Comparison of ENCODE assay signal across 8 mouse cellular contexts in genomic region chr7:34653731-34654440, GRCm38 (mm10). TPM values are rescaled to one million over a fixed set of nuclear protein-coding genes. Genes with fewer than 3 reads are reported as not detected.
DNase-seq lines count a peak whose midpoint lies in the region; ATAC-seq lines count a peak whose summit lies in the region.

No protein-coding gene starts in this region.

- H3K27me3 ChIP-seq in forebrain, embryonic 12.5 days, result no peaks in the 10 kb centered on the region
- no peaks in the 10 kb centered on the region for H3K27me3 ChIP-seq in hindbrain, embryonic 16.5 days (replicated peaks; ENCODE audit: control insufficient read depth, insufficient read depth, low read length)
- H3K27me3 ChIP-seq in lung, embryonic 15.5 days, result peaks cover 6% of the 10 kb centered on the region; the same call in 1 of the 2 replicates
- H3K27me3 ChIP-seq in stomach, embryonic 14.5 days (ENCODE audit: control insufficient read depth, insufficient read depth, low read length), result no peaks in the 10 kb centered on the region

- no peaks in the 10 kb centered on the region for H3K9me3 ChIP-seq in forebrain, embryonic 12.5 days
- no peaks in the 10 kb centered on the region for H3K9me3 ChIP-seq in hindbrain, embryonic 16.5 days (ENCODE audit: control insufficient read depth, low read length)
- no peaks in the 10 kb centered on the region for H3K9me3 ChIP-seq in lung, embryonic 15.5 days
- H3K9me3 ChIP-seq in stomach, embryonic 14.5 days (ENCODE audit: control insufficient read depth, low read depth, low read length), result no peaks in the 10 kb centered on the region

- peak; percentile 45 for ATAC-seq in forebrain, embryonic 12.5 days (ENCODE audit: low FRiP score)
- peak; percentile 18 for ATAC-seq in hindbrain, embryonic 16.5 days
- peak; percentile 52 for ATAC-seq in lung, embryonic 15.5 days (ENCODE audit: borderline replicate concordance, extremely low read depth, low FRiP score, low TSS enrichment)
- peak; percentile 34 for ATAC-seq in stomach, embryonic 14.5 days (ENCODE audit: insufficient number of reproducible peaks, insufficient read depth, low FRiP score, low read depth)

- peak overlapping the region; percentile 75 for H3K4me2 ChIP-seq in forebrain, embryonic 12.5 days
- H3K4me2 ChIP-seq in hindbrain, embryonic 16.5 days (ENCODE audit: low read length), result peak overlapping the region; percentile 95
- H3K4me2 ChIP-seq in lung, embryonic 15.5 days, result peak overlapping the region; percentile 94
- H3K4me2 ChIP-seq in stomach, embryonic 14.5 days (replicated peaks; ENCODE audit: low read depth, low read length), result peak overlapping the region; percentile 61

- intact Hi-C loops in left cerebral cortex, postnatal 4 days (cut with DNase I), result no loop called here
- intact Hi-C loops in left cerebral cortex, postnatal 14 days (cut with DNase I), result no loop called here

- peak overlapping the region; percentile 81 for H3K4me3 ChIP-seq in forebrain, embryonic 12.5 days (replicated peaks)
- peak overlapping the region; percentile 63 for H3K4me3 ChIP-seq in hindbrain, embryonic 16.5 days (ENCODE audit: low read length)
- H3K4me3 ChIP-seq in lung, embryonic 15.5 days, result peak overlapping the region; percentile 87
- peak overlapping the region; percentile 87 for H3K4me3 ChIP-seq in stomach, embryonic 14.5 days (ENCODE audit: low read depth, low read length)

- H3K9ac ChIP-seq in forebrain, embryonic 12.5 days, result peak overlapping the region; percentile 88
- H3K9ac ChIP-seq in hindbrain, embryonic 16.5 days (ENCODE audit: low read depth, low read length), result peak overlapping the region; percentile 95
- H3K9ac ChIP-seq in lung, embryonic 15.5 days, result peak overlapping the region; percentile 92
- H3K9ac ChIP-seq in stomach, embryonic 14.5 days (replicated peaks; ENCODE audit: low read depth, low read length), result peak overlapping the region; percentile 89

- H3K4me1 ChIP-seq in forebrain, embryonic 12.5 days, result peaks cover 45% of the 10 kb centered on the region
- H3K4me1 ChIP-seq in hindbrain, embryonic 16.5 days (ENCODE audit: control insufficient read depth, insufficient read depth, low read depth, low read length), result peaks cover 20% of the 10 kb centered on the region
- H3K4me1 ChIP-seq in lung, embryonic 15.5 days, result peaks cover 14% of the 10 kb centered on the region
- peaks cover 12% of the 10 kb centered on the region; the same call in 1 of the 2 replicates for H3K4me1 ChIP-seq in stomach, embryonic 14.5 days (ENCODE audit: control insufficient read depth, insufficient read depth, low read length)

- DNase-seq in left cerebral cortex, postnatal 4 days, result peak; percentile 58
- no peak for DNase-seq in left cerebral cortex, postnatal 14 days (ENCODE audit: low spot score in 2 of 2)
- DNase-seq in adrenal gland, postnatal 25 days, result peak; percentile 20
- DNase-seq in urinary bladder, postnatal 14 days (ENCODE audit: low spot score), result no peak

- peak overlapping the region; percentile 99 for H3K27ac ChIP-seq in forebrain, embryonic 12.5 days
- peak overlapping the region; percentile 96 for H3K27ac ChIP-seq in hindbrain, embryonic 16.5 days (ENCODE audit: low read depth, low read length)
- H3K27ac ChIP-seq in lung, embryonic 15.5 days, result peak overlapping the region; percentile 99
- peak overlapping the region; percentile 99 for H3K27ac ChIP-seq in stomach, embryonic 14.5 days (ENCODE audit: low read length)

- WGBS in forebrain, embryonic 12.5 days, result 2% methylated on average over 58 of the region's 64 CpGs
- WGBS in hindbrain, embryonic 16.5 days, result under 1% methylated on average over 43 of the region's 64 CpGs
- WGBS in lung, embryonic 15.5 days, result under 1% methylated on average over 59 of the region's 64 CpGs
- under 1% methylated on average over 38 of the region's 64 CpGs for WGBS in stomach, embryonic 14.5 days

- peaks cover 20% of the 10 kb centered on the region for H3K36me3 ChIP-seq in forebrain, embryonic 12.5 days (replicated peaks)
- H3K36me3 ChIP-seq in hindbrain, embryonic 16.5 days (ENCODE audit: control insufficient read depth, insufficient read depth, low read length), result peaks cover 2% of the 10 kb centered on the region; the same call in 1 of the 2 replicates
- peaks cover 12% of the 10 kb centered on the region for H3K36me3 ChIP-seq in lung, embryonic 15.5 days
- peaks cover 16% of the 10 kb centered on the region; the same call in 1 of the 2 replicates for H3K36me3 ChIP-seq in stomach, embryonic 14.5 days (ENCODE audit: control insufficient read depth, insufficient read depth, low read length)

RNA-seq across cellular contexts. Expression of gene Kctd15, which starts 2.6 kb away (rescaled TPM):
- total RNA-seq in left cerebral cortex, postnatal 4 days (2021), result 10 to 100 TPM; 41.6 to 47.3 TPM
- total RNA-seq in left cerebral cortex, postnatal 14 days (2021), result 10 to 100 TPM; 16.0 to 16.2 TPM
- 9.4 and 9.7 TPM in 2 replicates for total RNA-seq in adrenal gland, postnatal 25 days (2021)
- 37.9 and 38.1 TPM in 2 replicates for polyA plus RNA-seq in forebrain, embryonic 12.5 days (2016; fragmentation: Nextera tagmentation; extraction: Ambion mirVana)
- polyA plus RNA-seq in hindbrain, embryonic 16.5 days (2015; fragmentation: Nextera tagmentation; extraction: Ambion mirVana), result 18.0 and 21.6 TPM in 2 replicates
- polyA plus RNA-seq in lung, embryonic 15.5 days (2015; fragmentation: Nextera tagmentation; extraction: Ambion mirVana), result 17.3 and 18.4 TPM in 2 replicates
- 10.6 and 11.3 TPM in 2 replicates for polyA plus RNA-seq in stomach, embryonic 14.5 days (2014; fragmentation: Nextera tagmentation; extraction: Ambion mirVana)

Comparison
In these comparisons a context has a peak if more than half of its experiments do, and no peak if none do; other contexts are left out.
1. DNase-seq: peak in left cerebral cortex, postnatal 4 days (single experiment) and adrenal gland, postnatal 25 days (single experiment); none in left cerebral cortex, postnatal 14 days (0 of 2) and urinary bladder, postnatal 14 days (single experiment).
2. Peak in every context shown above with its lines, with median percentiles within 50 percentile points of each other: ATAC-seq, H3K27ac ChIP-seq, H3K4me2 ChIP-seq, H3K4me3 ChIP-seq and H3K9ac ChIP-seq.